Mouse (Mus musculus) urinary bladder, adult 2 months (tissue): ENCODE results near the gene Phf11c. TPM values are rescaled to one million over a fixed set of nuclear protein-coding genes. Genes with fewer than 3 reads are reported as not detected.
A peak's percentile ranks its signal among the peaks of the same experiment; 100 is the strongest.
"Not testable (repeated sequence)": the region's sequence is repeated elsewhere in the genome, so short reads cannot be mapped to it uniquely, and the experiment has no call there.

Experiments
- DNase-seq: peaks from one replicate; pipeline ENCODE4 v3.0.0; 2022; ENCODE audit warnings: low spot score
- polyA plus RNA-seq: library from polyadenylated mRNA; depleted of rRNA; stranded (reverse); fragments of >200 nt; gene quantifications from 2 replicates; pipeline ENCODE4 v1.2.3, GENCODE M21; 2012; rRNA removed

Phf11c gene
- 1.9 and 2.5 TPM in 2 replicates for polyA plus RNA-seq

DNA sequence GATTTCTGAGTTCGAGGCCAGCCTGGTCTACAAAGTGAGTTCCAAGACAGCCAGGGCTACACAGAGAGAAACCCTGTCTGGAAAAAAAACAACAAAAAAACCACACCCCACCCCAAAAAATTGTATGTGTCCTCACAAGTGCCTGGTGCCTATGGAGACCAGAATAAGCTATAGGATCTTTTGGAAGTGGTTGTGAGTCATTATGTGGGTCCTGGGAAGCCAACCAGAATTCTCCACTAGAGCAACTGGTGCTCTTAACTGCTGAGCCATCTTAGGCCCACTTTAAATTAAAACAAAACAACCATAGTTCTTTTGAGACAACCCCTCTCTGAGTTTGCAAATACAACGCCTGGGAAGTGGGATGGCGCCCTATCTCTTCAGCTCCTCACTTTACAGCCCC is at the start of gene Phf11c:
Phf11c (minus strand) TSS at position 101 of the 400 bp plus-strand sequence.
- no peak for DNase-seq

DNA sequence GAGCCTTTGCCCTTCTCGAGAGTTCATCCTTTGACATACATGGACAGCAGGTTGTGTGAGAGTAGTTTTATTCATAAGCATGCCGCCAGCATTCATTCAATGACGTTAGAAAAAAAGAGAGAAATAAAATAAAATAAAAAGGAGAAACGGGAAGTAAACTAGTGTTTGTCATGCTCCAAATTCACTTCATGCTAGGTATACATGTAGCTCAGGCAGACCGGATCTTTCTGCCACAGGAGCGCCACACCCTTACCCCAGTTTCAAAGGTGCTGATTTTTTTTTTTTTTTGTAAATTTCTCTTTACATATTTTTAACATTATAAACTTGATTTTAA is 46.3 kb upstream of the Phf11c start:
- DNase-seq = no peak

DNA sequence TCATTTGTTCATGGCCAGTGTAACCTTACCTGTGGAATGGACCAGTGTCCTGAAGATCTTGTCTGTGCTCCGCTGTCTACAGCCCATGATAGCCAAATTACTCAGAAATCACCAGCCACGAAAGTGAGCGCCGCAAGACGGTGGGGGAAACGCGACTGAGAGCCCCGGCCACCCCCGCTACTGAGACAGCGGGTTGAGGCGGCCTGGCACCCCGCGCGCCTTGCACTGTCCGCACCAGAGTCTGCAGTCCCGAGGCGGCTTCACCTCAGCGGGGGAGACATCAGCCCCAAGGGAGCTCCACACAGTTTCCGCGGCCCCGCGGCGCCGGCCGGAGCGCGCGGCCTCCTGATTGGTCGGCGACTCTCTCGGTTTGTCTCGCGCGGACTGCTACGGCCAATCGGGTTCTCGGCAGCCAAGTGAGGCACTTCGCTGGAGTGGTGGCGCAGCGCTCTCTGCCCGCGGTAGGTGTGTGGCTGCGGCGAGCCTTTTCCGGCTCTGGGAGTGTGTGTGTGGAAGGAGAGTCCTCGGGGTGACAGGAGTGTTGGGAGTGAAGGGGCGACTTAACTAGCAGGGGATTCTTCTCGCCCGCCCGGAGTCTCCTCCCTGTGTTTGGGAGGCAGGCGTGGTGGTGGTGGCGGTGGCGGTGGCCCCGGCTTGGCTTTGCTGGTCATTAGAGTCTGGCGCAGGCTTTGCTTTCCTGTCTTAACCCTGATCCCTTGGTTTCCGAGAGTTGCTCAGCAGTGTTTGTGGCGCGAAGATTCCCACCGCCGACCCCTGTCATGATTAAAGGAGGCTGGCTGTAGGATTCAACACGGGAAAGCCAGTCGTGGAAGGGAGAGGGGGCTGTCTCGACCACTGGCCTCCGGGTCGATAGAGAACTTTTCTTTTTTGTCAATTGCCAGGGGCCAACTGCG is 45.6 kb upstream of the Phf11c start, which contains the start of the genes Setdb2 and Cab39l:
Setdb2 (minus strand) TSS at position 327 of the 914 bp plus-strand sequence.
Cab39l (plus strand) TSS at position 415 of the 914 bp plus-strand sequence.
- peak; percentile 97 for DNase-seq

DNA sequence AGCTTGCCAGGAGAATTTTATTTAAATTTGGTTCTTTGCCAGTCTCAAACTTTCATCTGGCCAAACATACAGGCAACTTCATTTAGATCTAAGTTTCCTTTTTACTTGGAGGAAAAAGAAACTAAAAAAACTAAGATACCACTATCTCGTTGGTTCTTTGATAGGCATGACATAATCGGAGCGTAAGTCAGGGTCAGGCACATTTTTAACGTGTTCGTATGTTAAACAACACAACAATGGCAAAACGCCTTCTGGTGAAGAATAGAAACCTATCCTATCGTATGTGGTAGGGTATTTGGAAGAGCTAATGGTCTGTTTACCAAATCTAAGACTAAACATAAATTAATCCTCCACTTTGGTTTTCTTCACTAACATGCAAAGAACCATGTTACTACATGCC is 44.9 kb upstream of the Phf11c start:
- no peak for DNase-seq

DNA sequence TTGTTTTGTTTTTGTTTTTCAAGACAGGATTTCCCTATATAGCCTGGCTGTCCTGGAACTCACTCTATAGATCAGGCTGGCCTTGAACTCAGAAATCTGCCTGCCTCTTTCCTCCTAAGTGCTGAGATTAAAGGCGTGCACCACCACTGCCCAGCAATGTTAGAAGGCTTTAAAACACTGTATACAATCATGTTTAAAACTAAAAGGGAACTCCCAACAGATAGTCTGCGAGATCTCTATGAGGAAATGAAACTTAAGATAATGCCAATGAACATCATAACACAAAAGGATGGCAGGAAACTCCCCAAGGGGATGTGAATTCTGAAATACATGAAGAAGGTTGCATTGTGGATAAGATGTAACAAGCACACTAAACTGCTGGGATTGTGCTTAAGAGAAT is 43.3 kb upstream of the Phf11c start:
- no peak for DNase-seq

DNA sequence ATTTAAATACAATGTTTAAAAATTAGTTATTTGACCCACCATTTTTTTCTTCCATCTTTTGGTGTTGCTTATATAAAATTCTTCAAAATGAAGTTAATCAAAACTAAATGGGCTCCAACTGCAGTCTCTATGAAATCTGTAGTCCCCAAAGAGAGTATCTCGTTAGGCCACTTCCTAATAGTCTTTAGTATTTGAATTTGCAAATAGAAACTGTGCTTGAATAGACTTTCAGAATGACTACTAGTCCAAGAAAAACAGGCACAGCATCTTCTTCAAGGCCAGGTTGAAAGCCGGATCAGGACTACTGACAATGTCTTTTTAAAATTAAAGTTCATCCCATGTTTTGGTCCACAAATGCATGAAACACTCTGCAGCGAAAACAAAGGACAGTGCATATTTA is 42.2 kb upstream of the Phf11c start:
- DNase-seq = no peak

DNA sequence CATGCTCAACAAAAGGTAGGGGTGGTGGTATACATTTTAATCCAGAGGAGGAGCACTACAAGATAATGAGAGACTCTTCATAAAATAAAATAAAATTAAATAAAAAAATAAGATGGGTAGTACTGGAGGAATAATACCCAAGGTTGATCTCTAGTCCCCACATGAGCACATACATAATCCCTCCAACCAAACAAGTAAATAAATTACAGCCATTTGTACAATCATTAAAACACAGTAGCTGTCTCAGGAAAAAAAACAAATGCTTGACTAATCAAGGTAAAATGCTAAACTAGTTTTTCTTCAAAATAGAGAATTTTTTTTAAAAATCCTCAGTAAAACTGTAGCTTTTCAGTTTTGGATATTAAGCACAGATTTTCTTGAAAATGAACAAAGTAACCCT is 40.0 kb upstream of the Phf11c start:
- no peak for DNase-seq

DNA sequence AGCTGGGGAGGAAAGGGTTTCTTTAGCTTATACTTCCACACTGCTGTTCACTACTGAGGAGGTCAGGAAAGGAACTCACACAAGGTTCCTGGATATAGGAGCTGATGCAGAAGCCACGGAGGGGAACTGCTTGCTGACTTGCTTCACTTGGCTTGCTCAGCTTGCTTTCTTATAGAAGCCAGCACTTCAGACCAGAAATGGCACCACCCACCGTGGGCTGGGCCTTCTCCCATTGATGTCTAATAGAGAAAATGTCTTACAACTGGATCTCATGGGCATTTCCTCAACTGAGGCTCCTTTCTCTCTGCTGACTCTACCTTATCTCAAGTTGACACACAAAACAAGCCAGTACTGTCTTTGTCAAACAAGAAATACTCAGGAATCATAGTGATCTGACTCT is 38.7 kb upstream of the Phf11c start:
- no peak for DNase-seq

DNA sequence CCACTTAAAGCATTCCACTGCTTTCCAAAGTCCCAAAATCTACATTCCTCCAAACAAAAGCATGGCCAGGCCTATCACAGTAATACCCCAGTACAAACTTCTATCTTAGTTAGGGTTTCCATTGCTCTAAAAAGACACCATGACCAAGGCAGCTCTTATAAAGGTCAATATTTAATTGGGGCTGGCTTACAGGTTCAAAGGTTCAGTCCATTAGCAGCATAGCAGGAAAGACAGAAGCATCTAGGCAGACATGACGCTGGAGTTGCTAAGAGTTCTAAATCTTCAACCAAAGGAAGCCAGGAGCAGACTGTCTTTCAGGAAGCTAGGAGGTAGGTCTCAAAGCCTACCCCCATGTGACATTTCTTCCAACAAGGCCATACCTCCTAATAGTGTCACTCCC is 35.4 kb upstream of the Phf11c start:
- DNase-seq = no peak

DNA sequence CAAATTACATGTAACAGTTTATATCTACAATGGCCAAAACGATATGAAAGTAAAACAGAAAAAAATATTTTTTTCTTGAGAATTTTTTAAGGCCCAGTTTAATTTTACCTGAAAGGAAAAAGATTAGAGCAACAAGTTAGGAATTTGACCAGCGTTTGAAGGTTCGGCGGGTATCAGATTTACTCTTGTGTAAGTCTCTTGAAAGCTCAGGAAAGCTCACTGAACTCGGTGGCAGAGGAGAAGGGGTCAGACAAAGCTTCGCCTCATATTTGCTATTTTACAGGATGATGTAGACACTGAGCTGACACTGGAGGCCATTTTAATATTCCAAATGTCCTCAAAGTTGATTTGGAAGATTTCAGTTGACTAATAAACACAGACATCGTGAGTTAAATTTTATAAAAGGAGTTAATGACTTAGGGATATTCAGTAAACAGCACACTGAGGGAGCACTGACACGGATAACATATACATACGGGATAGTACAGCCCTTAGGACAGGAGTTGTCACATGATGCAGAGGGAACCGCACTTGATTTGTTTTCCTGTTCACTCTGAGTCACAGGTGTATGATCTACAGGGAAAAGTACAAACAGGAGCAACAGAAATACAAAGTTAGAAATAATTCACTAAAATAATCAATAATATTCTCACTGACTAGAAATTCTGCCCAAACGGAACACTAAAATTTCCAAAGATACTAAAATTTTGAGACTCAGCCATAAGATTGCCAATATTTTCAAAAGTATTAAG is 27.9 kb upstream of the Phf11c start:
- no peak for DNase-seq

DNA sequence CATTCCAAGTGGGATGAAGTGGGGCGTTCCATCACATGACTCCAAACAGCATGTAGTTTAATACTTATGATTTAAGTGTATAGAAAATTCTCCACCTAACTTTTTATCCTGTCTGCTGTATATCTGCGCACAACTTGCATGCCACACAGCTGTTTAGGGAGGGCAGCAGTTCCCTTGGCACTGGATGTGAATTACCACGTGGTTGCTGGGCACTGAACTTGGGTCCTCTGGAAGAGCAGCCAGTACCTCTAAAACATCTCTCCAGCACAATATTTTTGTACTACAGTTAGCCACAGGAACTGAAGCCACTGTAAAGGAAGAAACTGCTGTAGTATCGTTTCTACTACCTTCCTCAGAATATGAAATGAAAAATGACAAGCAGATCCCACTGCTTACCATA is 23.0 kb upstream of the Phf11c start:
- DNase-seq = no peak

DNA sequence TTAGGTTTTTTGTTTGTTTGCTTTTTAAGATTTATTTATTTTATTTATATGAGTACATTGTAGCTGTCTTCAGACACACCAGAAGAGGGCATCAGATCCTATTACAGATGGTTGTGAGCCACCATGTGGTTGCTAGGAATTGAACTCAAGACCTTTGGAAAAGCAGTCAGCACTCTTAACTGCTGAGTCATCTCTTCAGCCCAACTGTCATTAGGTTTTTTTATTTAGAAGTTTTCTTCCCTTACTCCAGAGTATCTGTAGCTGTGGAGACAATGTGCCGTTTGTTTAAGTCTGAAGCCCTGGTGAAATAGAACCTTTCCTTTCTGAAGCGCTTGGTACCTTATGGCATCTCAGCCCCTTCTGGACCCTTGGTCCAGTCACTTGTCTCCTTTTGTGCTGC is 19.8 kb upstream of the Phf11c start:
- DNase-seq = not testable (repeated sequence)

DNA sequence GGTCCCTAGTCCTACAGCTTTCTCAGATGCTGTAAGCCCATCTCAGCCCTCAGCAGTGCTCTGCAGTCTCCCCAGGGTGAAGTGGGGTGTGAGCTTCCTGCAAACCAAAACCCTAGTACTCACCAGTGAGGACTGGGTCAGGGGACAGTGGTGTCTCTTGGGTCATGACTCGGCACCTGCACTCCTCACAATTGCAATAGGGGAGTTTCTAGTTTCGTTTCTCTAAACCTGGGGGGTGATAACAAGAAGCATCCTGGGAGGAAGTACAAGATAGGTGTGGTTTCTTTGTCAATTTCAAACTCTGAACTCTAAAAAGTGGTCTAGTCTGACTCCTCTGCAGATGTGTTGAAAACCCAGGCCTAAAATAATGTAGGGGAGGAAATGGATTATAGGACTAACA is 1.8 kb upstream of the Phf11c start:
- DNase-seq = no peak

DNA sequence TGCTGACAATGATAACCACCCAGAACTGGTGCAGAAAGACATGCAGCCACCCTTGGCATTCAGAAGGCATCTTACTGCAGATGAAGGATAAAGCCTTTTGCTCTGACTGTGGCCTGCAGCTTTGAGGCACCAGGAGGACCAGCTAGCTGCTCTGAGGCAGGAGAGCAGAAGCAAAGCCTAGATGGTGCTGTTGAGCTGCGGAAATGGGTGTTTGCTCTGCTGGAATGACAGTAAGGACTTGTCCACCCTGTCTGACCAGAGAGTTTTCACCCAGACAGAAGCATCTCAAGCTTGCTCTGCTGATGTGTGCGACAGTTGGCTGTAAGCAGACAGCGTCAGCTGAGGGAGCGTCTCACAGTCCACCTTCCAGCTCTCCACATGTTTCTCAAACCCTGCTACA is 5.0 kb downstream of the Phf11c start:
- not testable (repeated sequence) for DNase-seq

DNA sequence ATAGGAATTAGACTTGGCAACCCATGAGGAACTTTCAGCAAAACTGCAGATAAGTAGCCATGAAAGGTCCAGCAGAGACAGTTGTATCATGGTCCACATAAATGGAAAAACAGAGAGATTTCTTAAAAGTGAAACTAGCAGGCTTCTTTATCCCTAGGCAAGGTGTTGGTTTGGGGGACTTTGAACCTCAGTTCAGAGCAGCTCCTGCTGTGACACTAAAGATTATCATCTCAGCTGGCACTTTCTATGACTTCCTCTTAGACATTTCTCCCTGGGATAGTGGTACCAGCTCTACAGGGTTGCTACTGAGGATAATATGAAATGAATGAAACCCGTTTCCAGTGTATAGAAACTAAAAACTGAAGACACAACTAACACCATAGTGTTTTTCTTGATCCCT is 5.6 kb downstream of the Phf11c start:
- DNase-seq = no peak

DNA sequence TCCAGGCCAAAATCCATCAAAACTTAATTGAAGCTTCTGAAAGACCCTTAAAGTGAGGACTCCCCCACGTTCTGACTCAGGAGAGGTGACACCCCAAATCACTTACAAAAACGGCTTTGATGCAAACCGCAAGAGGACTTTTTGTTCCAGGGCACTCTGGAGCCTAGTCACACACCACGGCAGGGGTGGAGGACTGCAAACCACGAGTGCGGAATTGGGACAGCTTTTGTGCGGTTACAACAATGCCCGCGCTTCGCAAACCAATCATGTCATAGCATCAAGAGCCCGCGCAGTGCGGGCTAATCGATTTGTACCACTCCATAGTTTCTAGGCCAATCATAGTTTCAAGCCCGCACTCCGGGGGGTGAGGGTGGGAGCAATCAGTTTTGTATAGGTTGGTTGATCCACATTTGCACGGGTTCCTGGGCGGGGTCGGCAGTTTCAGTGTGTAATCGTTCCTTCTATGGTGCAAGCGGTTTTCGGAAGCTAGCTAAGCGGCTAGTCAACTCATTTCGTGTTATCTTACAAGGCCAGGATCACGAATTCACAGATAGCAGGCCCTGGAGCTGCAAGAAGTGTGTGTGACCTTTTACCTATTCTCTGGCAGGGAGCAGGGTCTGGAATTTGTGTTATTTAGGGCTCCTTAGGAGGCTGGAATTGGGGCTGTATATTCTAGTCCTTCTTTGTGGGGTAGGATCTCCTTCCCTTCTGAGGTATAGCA is 24.7 kb downstream of the Phf11c start:
- no peak for DNase-seq

DNA sequence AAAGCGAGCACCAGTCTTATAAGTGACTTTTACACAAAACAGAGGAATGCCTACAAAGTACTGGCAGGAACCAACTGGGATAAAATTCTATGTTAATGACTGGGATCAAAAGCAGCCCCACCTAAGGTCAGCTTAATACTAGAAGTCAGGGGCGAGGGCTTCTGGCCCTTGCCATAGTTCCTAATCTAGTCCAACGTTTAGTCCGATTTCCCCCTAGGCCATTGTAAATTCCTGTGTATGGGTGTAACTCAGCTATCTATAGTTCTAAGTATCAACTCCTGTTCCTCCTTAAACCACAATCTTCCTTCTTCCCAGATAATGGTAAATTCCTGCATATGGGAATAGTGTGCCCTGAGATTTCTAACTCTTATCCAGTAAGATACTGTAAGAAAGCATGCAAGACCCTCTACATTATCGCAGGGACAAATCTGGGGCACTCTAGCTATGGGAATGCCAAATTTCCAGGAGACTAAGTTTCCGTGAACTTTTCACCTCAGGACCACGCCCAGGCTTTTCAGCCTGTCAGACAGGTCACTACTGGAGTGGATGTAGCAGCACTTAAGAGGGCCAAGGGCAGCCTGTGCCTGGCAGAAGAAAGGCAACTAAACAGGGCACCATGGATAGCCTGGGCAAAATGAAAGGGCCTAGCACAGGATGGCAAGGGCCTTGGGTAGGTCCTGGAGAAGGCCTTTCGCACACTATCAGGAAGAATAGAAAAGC is 28.6 kb downstream of the Phf11c start:
- no peak for DNase-seq

DNA sequence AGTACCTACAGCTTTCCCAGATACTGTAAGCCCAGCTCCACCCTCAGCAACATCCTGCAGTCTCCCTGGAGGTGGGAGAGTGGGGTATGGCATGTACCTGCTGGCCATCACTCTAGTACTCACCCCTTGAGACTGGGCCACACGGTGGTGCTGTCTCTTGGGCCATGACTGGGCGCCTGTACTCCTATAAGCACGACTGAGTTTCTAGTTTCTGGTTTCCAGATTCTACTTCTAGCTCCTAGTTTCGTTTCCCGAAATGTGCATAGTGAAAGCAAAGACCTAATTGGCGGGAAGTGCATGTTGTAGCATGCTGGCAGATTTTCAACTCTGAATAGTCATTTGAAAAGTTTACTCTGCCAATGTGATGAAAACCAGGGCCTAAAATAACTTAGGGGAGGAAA is 29.9 kb downstream of the Phf11c start, which contains the start of gene Phf11d:
Phf11d (minus strand) TSS at position 227 of the 401 bp plus-strand sequence.
- DNase-seq = peak; percentile 28

DNA sequence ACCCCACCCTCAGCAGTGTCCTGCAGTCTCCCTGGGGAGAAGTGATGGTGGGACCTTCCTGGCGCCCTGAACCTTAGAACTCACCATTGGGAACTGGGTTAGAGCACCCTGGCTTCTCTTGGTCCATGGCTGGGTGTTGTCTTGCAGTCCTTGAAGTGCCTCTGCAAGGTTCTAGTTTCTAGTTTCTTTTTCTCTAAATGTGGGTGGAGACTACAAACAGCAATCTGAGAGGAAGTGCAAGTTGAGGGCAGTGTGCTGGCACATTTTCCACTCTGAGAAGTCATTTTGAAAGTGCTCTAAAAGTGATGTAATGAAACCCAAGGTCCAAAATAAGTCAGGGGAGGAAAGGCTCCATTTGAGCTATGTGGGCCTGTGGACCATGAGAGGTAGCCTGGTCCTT is 54.0 kb downstream of the Phf11c start, which contains the start of gene Phf11b:
Phf11b (minus strand) TSS at position 163 of the 400 bp plus-strand sequence.
- not testable (repeated sequence) for DNase-seq

DNA sequence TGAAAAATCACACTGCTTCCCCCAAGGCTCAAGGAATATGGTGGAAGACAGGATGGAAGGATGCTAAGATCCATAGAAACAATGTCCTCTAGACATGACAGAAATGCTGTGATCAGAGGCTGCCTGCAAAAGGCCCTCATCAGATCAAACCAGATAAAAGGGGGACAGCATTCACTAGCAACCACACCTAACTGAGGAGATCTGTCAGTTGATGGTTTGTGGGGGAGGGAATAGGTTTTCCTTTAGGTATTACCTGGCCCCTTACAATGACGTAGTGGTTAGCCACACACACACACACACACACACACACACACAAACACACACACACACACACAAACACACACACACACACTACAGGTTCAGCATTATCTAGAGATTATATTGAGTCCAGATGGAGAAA is 55.6 kb downstream of the Phf11c start:
- no peak for DNase-seq

DNA sequence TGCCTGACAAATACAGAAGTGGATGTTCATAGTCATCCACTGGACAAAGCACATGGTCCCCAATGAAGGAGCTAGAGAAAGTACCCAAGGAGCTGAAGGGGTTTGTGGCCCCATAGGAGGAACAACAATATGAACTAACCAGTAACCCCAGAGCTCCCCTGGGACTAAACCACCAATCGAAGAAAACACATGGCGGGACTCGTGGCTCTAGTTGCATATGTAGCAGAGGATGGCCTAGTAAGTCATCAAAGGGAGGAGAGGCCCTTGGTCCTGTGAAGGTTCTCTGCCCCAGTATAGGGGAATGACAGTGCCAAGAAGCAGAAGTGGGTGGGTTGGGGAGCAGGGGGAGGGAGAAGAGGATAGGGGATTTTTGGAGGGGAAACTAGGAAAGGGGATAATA is 59.1 kb downstream of the Phf11c start:
- not testable (repeated sequence) for DNase-seq
